11 mouse cellular contexts compared by ENCODE assay signal in genomic region chr11:74720668-74721067, GRCm38 (mm10). TPM values are rescaled to one million over a fixed set of nuclear protein-coding genes. Genes with fewer than 3 reads are reported as not detected.
DNase-seq lines count a peak whose midpoint lies in the region; ATAC-seq and TF ChIP-seq lines count a peak whose summit lies in the region.
"Had no signal": no experiment of that assay in that cellular context is flagged by ENCODE, and none has a peak within 500 bp of the region (broad histone marks: within the 10 kb centered on the region; RNA-seq: fewer than 3 reads in every experiment).

No protein-coding gene starts in this region.

- intact Hi-C loops in heart, postnatal 36 days (cut with DNase I), result loop anchor here (5.0 kb wide), 1 partner anchor 107 kb away; no protein-coding TSS in a partner anchor

- H3K4me2 ChIP-seq in heart, embryonic 12.5 days, result peak overlapping the region; percentile 47
- H3K4me2 ChIP-seq in neural tube, embryonic 12.5 days (replicated peaks), result peak overlapping the region; percentile 43
- peak overlapping the region; percentile 64 for H3K4me2 ChIP-seq in hindbrain, postnatal 0 days (ENCODE audit: low read depth, low read length)
- H3K4me2 ChIP-seq in neural tube, embryonic 14.5 days (ENCODE audit: low read depth, low read length), result peak overlapping the region; percentile 39; the same call in 1 of the 2 replicates

- no peak for DNase-seq in heart, postnatal 36 days
- no peak for DNase-seq in neural tube, embryonic 10.5 days (ENCODE audit: extremely low spot score, low spot score)
- no peak for DNase-seq in hindbrain, postnatal 0 days (ENCODE audit: low spot score)
- no peak for DNase-seq in embryo, embryonic 10.5 days (ENCODE audit: low spot score)
- DNase-seq in layer of hippocampus, postnatal 25 days (ENCODE audit: extremely low spot score in 1 of 2, low spot score in 1 of 2), result no peak
- DNase-seq: adrenal gland, postnatal 36 days; cerebellum, postnatal 14 days; kidney, postnatal 14 days had no signal

- TF ChIP-seq CTCF in hindbrain, postnatal 0 days (IDR thresholded peaks at IDR 0.05; ENCODE audit: low read depth), result no peak

- H3K4me1 ChIP-seq in heart, embryonic 12.5 days (replicated peaks), result peaks cover 28% of the 10 kb centered on the region
- H3K4me1 ChIP-seq in neural tube, embryonic 12.5 days, result peaks cover 14% of the 10 kb centered on the region
- peaks cover 16% of the 10 kb centered on the region for H3K4me1 ChIP-seq in hindbrain, postnatal 0 days (ENCODE audit: insufficient read depth, low read length)
- peaks cover 21% of the 10 kb centered on the region; the same call in 1 of the 2 replicates for H3K4me1 ChIP-seq in neural tube, embryonic 14.5 days (ENCODE audit: control insufficient read depth, insufficient read depth, low read length)

- 48% methylated on average over 1 of the region's 1 CpGs for WGBS in heart, embryonic 12.5 days
- 78% methylated on average over 1 of the region's 1 CpGs for WGBS in neural tube, embryonic 12.5 days
- 64% methylated on average over 1 of the region's 1 CpGs for WGBS in hindbrain, postnatal 0 days
- 70% methylated on average over 1 of the region's 1 CpGs for WGBS in neural tube, embryonic 14.5 days

- no peaks in the 10 kb centered on the region for H3K36me3 ChIP-seq in heart, embryonic 12.5 days
- H3K36me3 ChIP-seq in neural tube, embryonic 12.5 days, result no peaks in the 10 kb centered on the region
- no peaks in the 10 kb centered on the region for H3K36me3 ChIP-seq in hindbrain, postnatal 0 days (ENCODE audit: insufficient read depth, low read length)
- no peaks in the 10 kb centered on the region for H3K36me3 ChIP-seq in neural tube, embryonic 14.5 days (ENCODE audit: control insufficient read depth, insufficient read depth, low read length)

- H3K9ac ChIP-seq in heart, embryonic 12.5 days, result no peak overlapping the region
- H3K9ac ChIP-seq in neural tube, embryonic 12.5 days, result no peak overlapping the region
- H3K9ac ChIP-seq in hindbrain, postnatal 0 days (replicated peaks; ENCODE audit: low read length), result no peak overlapping the region
- H3K9ac ChIP-seq in neural tube, embryonic 14.5 days (replicated peaks; ENCODE audit: low read depth, low read length), result no peak overlapping the region

- H3K9me3 ChIP-seq in heart, embryonic 12.5 days (replicated peaks), result no peaks in the 10 kb centered on the region
- H3K9me3 ChIP-seq in neural tube, embryonic 12.5 days, result no peaks in the 10 kb centered on the region
- no peaks in the 10 kb centered on the region for H3K9me3 ChIP-seq in hindbrain, postnatal 0 days (ENCODE audit: low read length)
- no peaks in the 10 kb centered on the region for H3K9me3 ChIP-seq in neural tube, embryonic 14.5 days (ENCODE audit: control insufficient read depth, low read length)

- ATAC-seq in heart, embryonic 12.5 days (ENCODE audit: insufficient number of reproducible peaks, low FRiP score), result no peak
- ATAC-seq in neural tube, embryonic 12.5 days (ENCODE audit: low FRiP score, low read depth), result no peak
- ATAC-seq in hindbrain, postnatal 0 days, result no peak
- ATAC-seq in neural tube, embryonic 14.5 days (ENCODE audit: low read depth), result no peak

- peak overlapping the region; percentile 54; the same call in 1 of the 2 replicates for H3K27ac ChIP-seq in heart, embryonic 12.5 days (ENCODE audit: poor library complexity, severe bottlenecking)
- no peak overlapping the region for H3K27ac ChIP-seq in neural tube, embryonic 12.5 days
- H3K27ac ChIP-seq in hindbrain, postnatal 0 days, result no peak overlapping the region
- no peak overlapping the region for H3K27ac ChIP-seq in neural tube, embryonic 14.5 days (ENCODE audit: low read depth, low read length)

- no peak overlapping the region for H3K4me3 ChIP-seq in heart, embryonic 12.5 days
- H3K4me3 ChIP-seq in neural tube, embryonic 12.5 days, result no peak overlapping the region
- H3K4me3 ChIP-seq in hindbrain, postnatal 0 days (ENCODE audit: low read length), result peak overlapping the region; percentile 13; the same call in 1 of the 2 replicates
- no peak overlapping the region for H3K4me3 ChIP-seq in neural tube, embryonic 14.5 days (ENCODE audit: low read depth, low read length)

- H3K27me3 ChIP-seq in heart, embryonic 12.5 days (replicated peaks), result no peaks in the 10 kb centered on the region
- H3K27me3 ChIP-seq in neural tube, embryonic 12.5 days (replicated peaks), result no peaks in the 10 kb centered on the region
- H3K27me3 ChIP-seq in hindbrain, postnatal 0 days (ENCODE audit: insufficient read depth, low read length), result no peaks in the 10 kb centered on the region
- no peaks in the 10 kb centered on the region for H3K27me3 ChIP-seq in neural tube, embryonic 14.5 days (ENCODE audit: control insufficient read depth, insufficient read depth, low read length)

RNA-seq across cellular contexts. Expression of gene Pafah1b1, which starts 3.8 kb away (rescaled TPM):
- 57.7 and 63.4 TPM in 2 replicates for polyA plus RNA-seq in heart, embryonic 12.5 days (2016; fragmentation: Nextera tagmentation; extraction: Ambion mirVana)
- total RNA-seq in heart, postnatal 36 days (2021), result 100 to 1,000 TPM; 201 to 204 TPM
- polyA plus RNA-seq in neural tube, embryonic 12.5 days (2016; fragmentation: Nextera tagmentation; extraction: Ambion mirVana), result 73.0 and 82.4 TPM in 2 replicates
- total RNA-seq in hindbrain, postnatal 0 days (2014; rRNA removed), result 181 and 190 TPM in 2 replicates
- 82.6 and 83.5 TPM in 2 replicates for polyA plus RNA-seq in hindbrain, postnatal 0 days (2015; fragmentation: Nextera tagmentation; extraction: Ambion mirVana)
- polyA plus RNA-seq in neural tube, embryonic 14.5 days (2014; fragmentation: Nextera tagmentation; extraction: Ambion mirVana), result 92.6 and 115 TPM in 2 replicates
- 100 to 1,000 TPM; 358 to 403 TPM for total RNA-seq in layer of hippocampus, postnatal 25 days (2021)

RNA-seq across cellular contexts. Expression of gene Mettl16, which starts 50.0 kb away (rescaled TPM):
- 34.6 and 37.0 TPM in 2 replicates for polyA plus RNA-seq in heart, embryonic 12.5 days (2016; fragmentation: Nextera tagmentation; extraction: Ambion mirVana)
- total RNA-seq in heart, postnatal 36 days (2021), result 10 to 100 TPM; 13.0 to 13.8 TPM
- 46.2 and 53.8 TPM in 2 replicates for polyA plus RNA-seq in neural tube, embryonic 12.5 days (2016; fragmentation: Nextera tagmentation; extraction: Ambion mirVana)
- 8.3 and 10.6 TPM in 2 replicates for total RNA-seq in hindbrain, postnatal 0 days (2014; rRNA removed)
- polyA plus RNA-seq in hindbrain, postnatal 0 days (2015; fragmentation: Nextera tagmentation; extraction: Ambion mirVana), result 26.6 and 27.1 TPM in 2 replicates
- 33.9 and 37.1 TPM in 2 replicates for polyA plus RNA-seq in neural tube, embryonic 14.5 days (2014; fragmentation: Nextera tagmentation; extraction: Ambion mirVana)
- total RNA-seq in layer of hippocampus, postnatal 25 days (2021), result 10 to 100 TPM; 27.0 to 27.5 TPM
